Mouse (Mus musculus) heart, embryonic 15.5 days (tissue): ENCODE data around the gene Gm10271. TPM values are rescaled to one million over a fixed set of nuclear protein-coding genes. Genes with fewer than 3 reads are reported as not detected.
A peak's percentile ranks its signal among the peaks of the same experiment; 100 is the strongest.

Experiments
- ATAC-seq: fragments of 200-750 bp; cut with Nextera tagmentation; replicated peaks from 2 replicates; pipeline ENCODE4 v1.8.0; 2017; ENCODE audit warnings: low read depth, moderate TSS enrichment; ENCODE audit not compliant: insufficient number of reproducible peaks, insufficient read depth, low FRiP score
- H3K27ac ChIP-seq: fragments of 300-500 bp; sonication (generic); 2 replicates; pipeline ENCODE4 v1.5.1; 2015; ENCODE audit warnings: mild to moderate bottlenecking, inconsistent platforms
- H3K27me3 ChIP-seq: fragments of 300-500 bp; sonication (generic); 2 replicates; pipeline ENCODE4 v1.6.1; 2015; ENCODE audit warnings: inconsistent platforms
- H3K36me3 ChIP-seq: fragments of 300-500 bp; sonication (generic); 2 replicates; pipeline ENCODE4 v1.6.1; 2015; ENCODE audit warnings: mild to moderate bottlenecking, inconsistent platforms
- H3K4me1 ChIP-seq: fragments of 300-500 bp; sonication (generic); replicated peaks from 2 replicates; pipeline ENCODE4 v1.6.1; 2015; ENCODE audit warnings: inconsistent platforms
- H3K4me2 ChIP-seq: fragments of 300-500 bp; sonication (generic); 2 replicates; pipeline ENCODE4 v1.6.1; 2015; ENCODE audit warnings: inconsistent platforms, mild to moderate bottlenecking, moderate library complexity
- H3K4me3 ChIP-seq: fragments of 300-500 bp; sonication (generic); 2 replicates; pipeline ENCODE4 v1.5.1; 2015; ENCODE audit warnings: mild to moderate bottlenecking, inconsistent platforms
- H3K9ac ChIP-seq: fragments of 300-500 bp; sonication (generic); 2 replicates; pipeline ENCODE4 v1.6.1; 2015; ENCODE audit warnings: mild to moderate bottlenecking, inconsistent platforms
- H3K9me3 ChIP-seq: fragments of 300-500 bp; sonication (generic); replicated peaks from 2 replicates; pipeline ENCODE4 v1.6.1; 2016; ENCODE audit warnings: inconsistent platforms
- WGBS: fragments of 180-500 bp; shearing (Covaris S2); methylation state at CpG from one replicate; pipeline ENCODE4 v1.1.7; 2015; ENCODE audit warnings: mixed read lengths; 5-methylcytosine and 5-hydroxymethylcytosine counted together
- polyA plus RNA-seq: library from polyadenylated mRNA; unstranded; fragments of >200 nt; fragmentation: Nextera tagmentation; extraction: Ambion mirVana; gene quantifications from 2 replicates; pipeline ENCODE4 v1.2.1, GENCODE M21; 2015

Gene Gm10271
- polyA plus RNA-seq, 1 experiment from 2014 or later: not detected

- WGBS: 80% methylated on average over 8 of the region's 8 CpGs
- ATAC-seq: no peak; the same call in 1 of the 2 replicates
- Histone ChIP-seq H3K36me3 (peaks cover 27% of the 10 kb centered on the region), H3K9me3 (no peaks in the 10 kb centered on the region), H3K4me2 (no peak overlapping the region), H3K4me1 (no peaks in the 10 kb centered on the region), H3K27ac (no peak overlapping the region), H3K9ac (no peak overlapping the region), H3K27me3 (no peaks in the 10 kb centered on the region), H3K4me3 (no peak overlapping the region)
Observed at GRCm38 (mm10) chr10:116916581-116916980, 55.8 kb downstream of the Gm10271 start.

- ATAC-seq: no peak
- H3K4me1 ChIP-seq: no peaks in the 10 kb centered on the region
- no peaks in the 10 kb centered on the region for H3K9me3 ChIP-seq
- no peaks in the 10 kb centered on the region for H3K27me3 ChIP-seq
- H3K4me3 ChIP-seq: no peak overlapping the region
- 91% methylated on average over 8 of the region's 8 CpGs for WGBS
- peaks cover 37% of the 10 kb centered on the region for H3K36me3 ChIP-seq
- no peak overlapping the region for H3K4me2 ChIP-seq
- no peak overlapping the region for H3K27ac ChIP-seq
- H3K9ac ChIP-seq: no peak overlapping the region
Observed at GRCm38 (mm10) chr10:116915286-116915685, 57.1 kb downstream of the Gm10271 start.

- no peak overlapping the region for H3K9ac ChIP-seq
- H3K4me1 ChIP-seq: no peaks in the 10 kb centered on the region
- peak; percentile 88 for ATAC-seq
- H3K27ac ChIP-seq: peak overlapping the region; percentile 53
- H3K4me3 ChIP-seq: no peak overlapping the region
- H3K27me3 ChIP-seq: no peaks in the 10 kb centered on the region
- no peak overlapping the region for H3K4me2 ChIP-seq
- 49% methylated on average over 9 of the region's 9 CpGs for WGBS
- H3K9me3 ChIP-seq: no peaks in the 10 kb centered on the region
- peaks cover 44% of the 10 kb centered on the region for H3K36me3 ChIP-seq
Observed at GRCm38 (mm10) chr10:116914586-116914985, 57.8 kb downstream of the Gm10271 start.

GRCm38 (mm10) chr10:116913647-116914273 is 58.6 kb downstream of the Gm10271 start:
- no peaks in the 10 kb centered on the region for H3K9me3 ChIP-seq
- H3K4me1 ChIP-seq: no peaks in the 10 kb centered on the region
- no peak for ATAC-seq
- H3K9ac ChIP-seq: no peak overlapping the region
- no peaks in the 10 kb centered on the region for H3K27me3 ChIP-seq
- H3K27ac ChIP-seq: no peak overlapping the region
- H3K4me2 ChIP-seq: no peak overlapping the region
- 91% methylated on average over 17 of the region's 17 CpGs for WGBS
- H3K4me3 ChIP-seq: no peak overlapping the region
- peaks cover 52% of the 10 kb centered on the region for H3K36me3 ChIP-seq

GRCm38 (mm10) chr10:116912850-116913249 is 59.6 kb downstream of the Gm10271 start:
- Histone ChIP-seq H3K9me3 (no peaks in the 10 kb centered on the region), H3K4me3 (no peak overlapping the region), H3K27ac (no peak overlapping the region), H3K4me1 (no peaks in the 10 kb centered on the region), H3K27me3 (no peaks in the 10 kb centered on the region), H3K9ac (no peak overlapping the region), H3K4me2 (no peak overlapping the region), H3K36me3 (peaks cover 52% of the 10 kb centered on the region)
- ATAC-seq: no peak
- WGBS: 90% methylated on average over 9 of the region's 9 CpGs

- H3K27ac ChIP-seq: peak overlapping the region; percentile 18; the same call in 1 of the 2 replicates
- no peak; the same call in 1 of the 2 replicates for ATAC-seq
- no peaks in the 10 kb centered on the region for H3K9me3 ChIP-seq
- no peaks in the 10 kb centered on the region for H3K27me3 ChIP-seq
- no peak overlapping the region for H3K4me2 ChIP-seq
- no peaks in the 10 kb centered on the region for H3K4me1 ChIP-seq
- no peak overlapping the region for H3K9ac ChIP-seq
- 44% methylated on average over 15 of the region's 15 CpGs for WGBS
- peaks cover 73% of the 10 kb centered on the region for H3K36me3 ChIP-seq
- H3K4me3 ChIP-seq: no peak overlapping the region
Observed at GRCm38 (mm10) chr10:116908901-116909642, 63.3 kb downstream of the Gm10271 start.

Other genes with a start within 250 kb of the Gm10271 start
- gene Myrfl, start 75.7 kb downstream of the Gm10271 start, polyA plus RNA-seq: 0.19 and 0.28 TPM in 2 replicates
- 58.1 and 68.7 TPM in 2 replicates for gene Rab3ip, start 21.8 kb downstream of the Gm10271 start, polyA plus RNA-seq
- gene Best3, start 13.7 kb upstream of the Gm10271 start, polyA plus RNA-seq: 0.58 and 0.67 TPM in 2 replicates
- 52.1 and 60.4 TPM in 2 replicates for gene Lrrc10, start 72.7 kb upstream of the Gm10271 start, polyA plus RNA-seq
- gene Cct2, start 91.2 kb upstream of the Gm10271 start, polyA plus RNA-seq: 139 and 171 TPM in 2 replicates
- gene Frs2, start 175.9 kb upstream of the Gm10271 start, polyA plus RNA-seq: 14.8 and 14.9 TPM in 2 replicates